Mouse (Mus musculus) stomach, embryonic 14.5 days (tissue): ENCODE data around the gene Slc16a12. TPM values are rescaled to one million over a fixed set of nuclear protein-coding genes. Genes with fewer than 3 reads are reported as not detected.

ENCODE experiments used
- ATAC-seq: fragments of 200-750 bp; cut with Nextera tagmentation; 2 replicates; pipeline ENCODE4 v1.8.0; 2017; ENCODE audit warnings: low read depth, moderate TSS enrichment; ENCODE audit not compliant: insufficient number of reproducible peaks, insufficient read depth, low FRiP score
- H3K27ac ChIP-seq: fragments of 300-500 bp; sonication (generic); 2 replicates; pipeline ENCODE4 v1.5.1; 2014; ENCODE audit warnings: mild to moderate bottlenecking, low read length, moderate library complexity, mixed read lengths
- H3K27me3 ChIP-seq: fragments of 300-500 bp; sonication (generic); 2 replicates; pipeline ENCODE4 v1.6.1; 2014; ENCODE audit warnings: low read length, control low read depth, mixed read lengths; ENCODE audit not compliant: control insufficient read depth, insufficient read depth
- H3K36me3 ChIP-seq: fragments of 300-500 bp; sonication (generic); 2 replicates; pipeline ENCODE4 v1.6.1; 2014; ENCODE audit warnings: mild to moderate bottlenecking, control low read depth, low read length, moderate library complexity, mixed read lengths; ENCODE audit not compliant: control insufficient read depth, insufficient read depth
- H3K4me1 ChIP-seq: fragments of 300-500 bp; sonication (generic); 2 replicates; pipeline ENCODE4 v1.6.1; 2014; ENCODE audit warnings: low read length, control low read depth, mixed read lengths; ENCODE audit not compliant: control insufficient read depth, insufficient read depth
- H3K4me2 ChIP-seq: fragments of 300-500 bp; sonication (generic); replicated peaks from 2 replicates; pipeline ENCODE4 v1.6.1; 2014; ENCODE audit warnings: low read depth, low read length, control low read depth
- H3K4me3 ChIP-seq: fragments of 300-500 bp; sonication (generic); 2 replicates; pipeline ENCODE4 v1.5.1; 2014; ENCODE audit warnings: low read depth, low read length, control low read depth
- H3K9ac ChIP-seq: fragments of 300-500 bp; sonication (generic); replicated peaks from 2 replicates; pipeline ENCODE4 v1.6.1; 2014; ENCODE audit warnings: low read depth, mild to moderate bottlenecking, control low read depth, low read length, moderate library complexity, mixed read lengths
- H3K9me3 ChIP-seq: fragments of 300-500 bp; sonication (generic); 2 replicates; pipeline ENCODE4 v1.6.1; 2016; ENCODE audit warnings: low read depth, low read length, control low read depth; ENCODE audit not compliant: control insufficient read depth
- WGBS: fragments of 180-500 bp; shearing (Covaris S2); extraction: QIAGEN DNeasy Blood & Tissue Kit; methylation state at CpG from one replicate; pipeline ENCODE4 v1.1.7; 2014; 5-methylcytosine and 5-hydroxymethylcytosine counted together
- polyA plus RNA-seq: library from polyadenylated mRNA; unstranded; fragments of >200 nt; fragmentation: Nextera tagmentation; extraction: Ambion mirVana; gene quantifications from 2 replicates; pipeline ENCODE4 v1.2.1, GENCODE M21; 2014

Gene Slc16a12
- polyA plus RNA-seq, 1 experiment from 2014 or later = 2.7 TPM

DNA sequence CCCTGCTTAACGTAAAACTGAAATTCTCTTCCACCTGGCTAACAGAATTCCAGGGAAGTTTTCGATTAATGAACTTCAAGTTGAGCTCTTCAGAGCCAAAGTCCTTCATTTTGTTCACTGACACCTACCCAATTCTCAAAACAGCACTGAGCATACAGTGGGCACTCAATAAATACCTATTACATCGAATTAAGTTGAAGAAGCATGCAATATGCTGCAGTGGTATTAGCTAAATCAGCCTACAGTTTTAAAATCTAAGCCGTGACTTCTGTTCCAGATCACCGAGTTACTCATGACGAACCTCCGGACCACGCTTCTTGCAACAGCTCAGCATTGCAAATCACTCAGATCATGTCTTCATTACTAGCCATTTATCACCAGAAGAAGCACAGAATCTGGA is 2.1 kb downstream of the Slc16a12 start:
- Histone ChIP-seq H3K4me3 (no peak overlapping the region), H3K9me3 (no peaks in the 10 kb centered on the region), H3K27ac (no peak overlapping the region), H3K36me3 (no peaks in the 10 kb centered on the region), H3K4me1 (no peaks in the 10 kb centered on the region), H3K9ac (no peak overlapping the region), H3K4me2 (no peak overlapping the region), H3K27me3 (no peaks in the 10 kb centered on the region)
- WGBS = 78% methylated on average over 8 of the region's 8 CpGs
- no peak for ATAC-seq

DNA sequence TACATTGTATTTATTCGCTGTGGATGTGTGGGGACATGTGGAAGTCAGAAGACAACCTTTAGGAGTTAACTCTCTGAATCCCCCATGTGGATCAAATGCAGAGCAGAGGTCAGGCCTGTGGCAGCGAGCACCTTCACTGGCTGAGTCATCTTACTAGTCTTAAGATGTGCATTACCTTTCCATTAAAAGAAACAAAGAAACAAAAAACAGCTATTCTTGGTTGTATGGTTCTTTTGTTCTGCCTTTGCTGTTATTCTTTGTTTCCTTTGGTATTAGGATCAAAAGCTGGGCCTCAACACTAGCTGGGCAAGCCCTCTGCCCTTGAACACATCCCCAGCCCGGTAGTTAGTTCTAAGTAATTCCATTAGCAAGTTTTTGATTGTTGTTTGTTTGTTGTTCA is 9.2 kb downstream of the Slc16a12 start:
- Histone ChIP-seq H3K27me3 (no peaks in the 10 kb centered on the region), H3K4me3 (no peak overlapping the region), H3K27ac (no peak overlapping the region), H3K9me3 (no peaks in the 10 kb centered on the region), H3K36me3 (no peaks in the 10 kb centered on the region), H3K4me1 (no peaks in the 10 kb centered on the region), H3K4me2 (no peak overlapping the region), H3K9ac (no peak overlapping the region)
- ATAC-seq = no peak
- WGBS = 81% methylated on average over 3 of the region's 3 CpGs

DNA sequence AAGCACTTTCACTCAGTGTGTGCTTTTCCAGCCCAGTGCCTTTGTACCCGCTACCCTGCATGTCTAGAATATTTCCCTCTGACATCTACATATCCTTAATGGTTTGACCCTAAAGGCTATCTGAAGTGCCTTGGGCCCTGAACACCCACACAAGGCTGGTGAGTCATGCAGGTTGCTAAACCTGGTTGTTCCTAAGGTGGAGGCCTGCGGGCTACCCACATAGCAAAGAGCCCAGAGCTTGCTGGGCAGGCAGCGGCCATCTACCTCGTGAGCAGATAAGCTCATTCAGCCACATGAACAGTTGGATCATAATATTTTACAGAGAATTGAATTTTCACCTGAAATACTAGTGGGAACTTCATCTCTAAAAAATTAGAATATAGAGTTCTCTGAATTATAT is 11.2 kb downstream of the Slc16a12 start:
- WGBS = 75% methylated on average over 4 of the region's 4 CpGs

DNA sequence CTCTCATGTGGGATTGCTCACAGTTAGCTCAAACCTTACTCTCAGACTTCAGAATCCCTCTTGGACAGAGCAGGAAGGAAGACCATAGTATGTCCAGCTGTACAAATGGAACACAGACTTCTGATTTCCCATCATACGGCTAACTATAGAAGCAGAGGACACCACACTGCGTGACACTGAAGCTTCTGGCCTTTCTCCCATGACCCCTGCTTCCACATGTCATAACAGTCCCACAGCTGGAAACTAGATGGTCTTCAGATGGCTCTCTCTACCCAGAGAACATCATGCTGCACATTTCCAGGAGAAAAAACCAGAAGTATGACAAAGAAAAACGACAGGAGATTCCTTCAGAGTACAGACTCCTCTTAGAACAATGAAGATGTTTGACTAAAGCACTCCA is 14.1 kb downstream of the Slc16a12 start:
- no peaks in the 10 kb centered on the region for H3K36me3 ChIP-seq
- H3K4me3 ChIP-seq = no peak overlapping the region
- 51% methylated on average over 3 of the region's 3 CpGs for WGBS
- no peak overlapping the region for H3K4me2 ChIP-seq
- H3K27me3 ChIP-seq = no peaks in the 10 kb centered on the region
- H3K9ac ChIP-seq = no peak overlapping the region
- H3K4me1 ChIP-seq = no peaks in the 10 kb centered on the region
- H3K9me3 ChIP-seq = no peaks in the 10 kb centered on the region
- no peak overlapping the region for H3K27ac ChIP-seq
- ATAC-seq = 0 out of 2 replicates have a peak, but pooled peaks have one; percentile 37

More for the DNA sequence above, 11.2 kb downstream of the Slc16a12 start:
- Histone ChIP-seq H3K4me2 (no peak overlapping the region), H3K4me1 (no peaks in the 10 kb centered on the region), H3K27me3 (no peaks in the 10 kb centered on the region), H3K36me3 (no peaks in the 10 kb centered on the region), H3K4me3 (no peak overlapping the region), H3K27ac (no peak overlapping the region), H3K9ac (no peak overlapping the region), H3K9me3 (no peaks in the 10 kb centered on the region)
- no peak for ATAC-seq

DNA sequence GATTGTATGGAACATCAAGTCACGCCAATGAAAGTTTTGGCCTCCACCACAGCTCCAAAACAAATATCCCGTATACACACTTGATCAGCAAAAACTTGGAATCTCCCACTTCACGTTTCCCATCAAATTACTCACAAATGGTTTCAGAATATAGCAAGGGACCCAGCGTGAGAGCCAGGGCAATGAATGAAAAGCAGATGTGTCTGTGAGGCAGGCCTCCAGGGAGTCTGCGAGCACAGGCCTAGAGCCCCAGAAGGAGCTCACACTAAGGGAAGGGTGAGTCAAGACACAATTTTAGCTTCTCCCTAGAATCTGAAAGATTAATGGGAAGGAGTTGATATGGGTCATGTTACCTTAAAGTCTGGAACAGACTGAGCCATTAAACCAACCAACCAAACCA is 15.7 kb downstream of the Slc16a12 start:
- Histone ChIP-seq H3K4me2 (no peak overlapping the region), H3K27me3 (no peaks in the 10 kb centered on the region), H3K9me3 (no peaks in the 10 kb centered on the region), H3K9ac (no peak overlapping the region), H3K36me3 (no peaks in the 10 kb centered on the region), H3K4me3 (no peak overlapping the region), H3K27ac (no peak overlapping the region), H3K4me1 (no peaks in the 10 kb centered on the region)
- WGBS = 81% methylated on average over 5 of the region's 5 CpGs
- ATAC-seq = no peak

DNA sequence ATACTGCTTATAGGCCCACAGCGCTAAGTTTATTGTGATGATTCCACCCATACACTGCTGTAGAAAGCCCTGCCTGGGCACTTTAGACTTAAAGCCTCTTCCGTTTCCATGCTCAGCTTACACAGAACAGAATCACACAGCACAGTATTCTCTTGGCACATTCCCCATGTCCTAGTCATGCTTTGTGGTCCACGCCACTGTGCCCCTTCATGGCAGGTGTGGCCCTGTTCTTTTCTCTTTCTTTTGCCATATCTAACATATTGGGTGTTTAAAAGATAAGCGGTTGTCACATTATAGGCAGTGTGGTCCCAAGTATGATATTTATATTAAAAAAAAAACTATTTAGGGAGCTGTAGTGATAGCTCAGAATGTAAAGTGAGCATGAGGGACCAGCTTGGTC is 16.5 kb downstream of the Slc16a12 start:
- ATAC-seq = no peak
- H3K4me3 ChIP-seq = no peak overlapping the region
- H3K9ac ChIP-seq = no peak overlapping the region
- no peaks in the 10 kb centered on the region for H3K9me3 ChIP-seq
- H3K36me3 ChIP-seq = no peaks in the 10 kb centered on the region
- 91% methylated on average over 4 of the region's 4 CpGs for WGBS
- H3K27me3 ChIP-seq = no peaks in the 10 kb centered on the region
- no peak overlapping the region for H3K27ac ChIP-seq
- H3K4me2 ChIP-seq = no peak overlapping the region
- no peaks in the 10 kb centered on the region for H3K4me1 ChIP-seq

DNA sequence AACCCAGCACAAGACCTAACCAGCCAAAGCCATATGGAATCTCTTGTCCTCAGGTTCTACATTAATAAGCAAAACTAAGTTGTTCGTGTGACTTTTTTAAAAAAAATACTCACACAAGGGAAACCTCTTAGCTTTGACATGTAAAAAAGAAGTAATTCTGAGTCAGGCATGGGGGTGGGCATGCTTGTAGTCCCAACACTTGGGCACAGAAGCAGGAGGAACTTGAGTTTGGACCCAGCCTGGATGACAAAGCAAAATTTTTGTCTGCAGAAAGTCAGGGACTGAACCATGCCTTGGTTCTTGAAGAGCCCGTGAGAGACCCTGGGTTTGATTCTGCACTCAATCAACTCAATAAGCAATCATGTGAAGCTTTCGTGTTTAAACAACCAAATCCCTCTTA is 17.6 kb downstream of the Slc16a12 start:
- Histone ChIP-seq H3K9me3 (no peaks in the 10 kb centered on the region), H3K4me2 (no peak overlapping the region), H3K4me1 (no peaks in the 10 kb centered on the region), H3K27ac (no peak overlapping the region), H3K36me3 (no peaks in the 10 kb centered on the region), H3K9ac (no peak overlapping the region), H3K4me3 (no peak overlapping the region), H3K27me3 (no peaks in the 10 kb centered on the region)
- no peak for ATAC-seq
- WGBS = 74% methylated on average over 3 of the region's 3 CpGs

DNA sequence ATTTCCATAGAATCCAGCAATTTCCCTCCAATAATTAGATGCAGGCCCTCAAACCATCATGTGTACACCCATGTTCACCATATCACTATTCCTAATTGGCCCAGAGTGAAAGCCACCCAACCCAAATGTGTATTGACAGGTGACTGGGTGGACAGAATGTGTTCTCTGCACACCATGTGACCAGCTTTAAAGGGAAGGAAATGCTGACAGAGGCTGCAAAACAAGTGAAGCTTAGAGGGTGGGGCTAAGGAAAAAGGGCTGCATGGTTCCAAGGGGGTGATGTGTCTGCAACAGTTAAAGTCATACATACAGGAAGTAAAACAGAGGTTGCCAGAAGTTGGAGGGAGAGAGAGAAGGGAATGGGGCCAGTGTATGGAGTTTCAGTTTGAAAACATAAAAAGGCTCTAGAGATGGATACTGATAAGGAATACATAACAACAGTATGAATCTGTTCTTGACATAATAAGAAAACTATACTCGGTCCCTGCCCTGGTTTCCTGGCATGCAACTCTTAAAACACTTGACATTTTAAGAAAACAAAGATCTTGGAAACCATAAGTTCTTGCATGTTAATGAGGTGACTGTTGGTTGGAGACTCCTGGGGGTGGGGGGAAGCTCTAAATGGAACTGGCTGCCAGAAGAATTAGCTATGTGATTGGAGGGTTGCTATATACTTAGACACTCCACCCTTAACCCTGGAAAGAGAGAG is 20.7 kb downstream of the Slc16a12 start:
- Histone ChIP-seq H3K9ac (no peak overlapping the region), H3K27me3 (no peaks in the 10 kb centered on the region), H3K4me2 (no peak overlapping the region), H3K4me1 (no peaks in the 10 kb centered on the region), H3K4me3 (no peak overlapping the region), H3K27ac (no peak overlapping the region), H3K9me3 (no peaks in the 10 kb centered on the region), H3K36me3 (no peaks in the 10 kb centered on the region)
- ATAC-seq = no peak
- WGBS = 70% methylated on average over 1 of the region's 1 CpGs

DNA sequence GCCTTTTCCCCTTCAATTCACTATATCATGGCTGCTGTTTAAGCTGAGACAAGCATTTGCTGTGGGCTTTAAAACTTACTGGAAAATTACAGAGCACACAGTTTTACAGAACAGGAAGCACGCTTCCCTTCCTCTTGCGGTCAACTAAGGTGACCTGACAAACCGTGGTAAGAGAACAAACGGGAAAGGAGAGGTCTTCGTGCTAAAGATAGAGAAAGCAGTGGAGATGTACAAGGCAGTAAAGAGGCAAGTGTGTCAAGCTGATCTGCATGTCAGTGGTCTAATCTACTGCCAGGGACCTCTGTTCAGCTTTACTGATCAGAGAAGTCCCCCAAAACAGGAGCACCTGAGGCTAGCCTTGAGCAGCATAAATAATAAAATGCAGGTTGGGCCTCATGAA is 21.7 kb downstream of the Slc16a12 start:
- no peak overlapping the region for H3K9ac ChIP-seq
- no peak overlapping the region for H3K4me2 ChIP-seq
- H3K4me3 ChIP-seq = no peak overlapping the region
- no peaks in the 10 kb centered on the region for H3K9me3 ChIP-seq
- ATAC-seq = no peak
- no peaks in the 10 kb centered on the region for H3K27me3 ChIP-seq
- 75% methylated on average over 5 of the region's 5 CpGs for WGBS
- H3K36me3 ChIP-seq = no peaks in the 10 kb centered on the region
- no peaks in the 10 kb centered on the region for H3K4me1 ChIP-seq
- H3K27ac ChIP-seq = no peak overlapping the region
